Mouse (Mus musculus) midbrain, embryonic 16.5 days (tissue): Measurements from ENCODE around the gene Myt1l. TPM values are rescaled to one million over a fixed set of nuclear protein-coding genes. Genes with fewer than 3 reads are reported as not detected.
A peak's percentile ranks its signal among the peaks of the same experiment; 100 is the strongest.

Experiments
- ATAC-seq: fragments of 200-750 bp; cut with Nextera tagmentation; 2 replicates; pipeline ENCODE4 v1.8.0; 2017; ENCODE audit warnings: moderate TSS enrichment
- H3K27ac ChIP-seq: fragments of 300-500 bp; sonication (generic); 2 replicates; pipeline ENCODE4 v1.5.1; 2014; ENCODE audit warnings: mild to moderate bottlenecking, low read length, mixed read lengths
- H3K27me3 ChIP-seq: fragments of 300-500 bp; sonication (generic); 2 replicates; pipeline ENCODE4 v1.6.1; 2014; ENCODE audit warnings: low read depth, low read length, mixed read lengths; ENCODE audit not compliant: control insufficient read depth, insufficient read depth
- H3K36me3 ChIP-seq: fragments of 300-500 bp; sonication (generic); 2 replicates; pipeline ENCODE4 v1.6.1; 2014; ENCODE audit warnings: mild to moderate bottlenecking, low read length, moderate library complexity, mixed read lengths; ENCODE audit not compliant: control insufficient read depth, insufficient read depth
- H3K4me1 ChIP-seq: fragments of 300-500 bp; sonication (generic); 2 replicates; pipeline ENCODE4 v1.6.1; 2014; ENCODE audit warnings: mild to moderate bottlenecking, low read length, mixed read lengths; ENCODE audit not compliant: control insufficient read depth, insufficient read depth
- H3K4me2 ChIP-seq: fragments of 300-500 bp; sonication (generic); 2 replicates; pipeline ENCODE4 v1.6.1; 2014; ENCODE audit warnings: mild to moderate bottlenecking, low read length, mixed read lengths
- H3K4me3 ChIP-seq: fragments of 300-500 bp; sonication (generic); 2 replicates; pipeline ENCODE4 v1.5.1; 2014; ENCODE audit warnings: low read depth, mild to moderate bottlenecking, low read length, moderate library complexity, mixed read lengths
- H3K9ac ChIP-seq: fragments of 300-500 bp; sonication (generic); 2 replicates; pipeline ENCODE4 v1.6.1; 2014; ENCODE audit warnings: low read depth, low read length, mixed read lengths
- H3K9me3 ChIP-seq: fragments of 300-500 bp; sonication (generic); replicated peaks from 2 replicates; pipeline ENCODE4 v1.6.1; 2014; ENCODE audit warnings: mild to moderate bottlenecking, low read length, mixed read lengths; ENCODE audit not compliant: control insufficient read depth, poor library complexity, severe bottlenecking
- WGBS: fragments of 180-500 bp; shearing (Covaris S2); extraction: QIAGEN DNeasy Blood & Tissue Kit; methylation state at CpG from one replicate; pipeline ENCODE4 v1.1.7; 2014; 5-methylcytosine and 5-hydroxymethylcytosine counted together
- polyA plus RNA-seq: library from polyadenylated mRNA; unstranded; fragments of >200 nt; fragmentation: Nextera tagmentation; extraction: Ambion mirVana; gene quantifications from 2 replicates; pipeline ENCODE4 v1.2.1, GENCODE M21; 2015

Gene Myt1l
- polyA plus RNA-seq, 1 experiment from 2014 or later, result 304 TPM

GRCm38 (mm10) chr12:29655673-29656072 is 127.5 kb downstream of the Myt1l start:
- WGBS, result 53% methylated on average over 12 of the region's 12 CpGs
- no peaks in the 10 kb centered on the region; the same call in 1 of the 2 replicates for H3K36me3 ChIP-seq
- H3K27ac ChIP-seq, result peak overlapping the region; percentile 81
- peak overlapping the region; percentile 12; the same call in 1 of the 2 replicates for H3K9ac ChIP-seq
- H3K27me3 ChIP-seq, result no peaks in the 10 kb centered on the region
- H3K9me3 ChIP-seq, result no peaks in the 10 kb centered on the region
- H3K4me1 ChIP-seq, result peaks cover 49% of the 10 kb centered on the region
- H3K4me3 ChIP-seq, result no peak overlapping the region
- H3K4me2 ChIP-seq, result peak overlapping the region; percentile 8; the same call in 1 of the 2 replicates
- ATAC-seq, result peak; percentile 13; the same call in 1 of the 2 replicates

DNA sequence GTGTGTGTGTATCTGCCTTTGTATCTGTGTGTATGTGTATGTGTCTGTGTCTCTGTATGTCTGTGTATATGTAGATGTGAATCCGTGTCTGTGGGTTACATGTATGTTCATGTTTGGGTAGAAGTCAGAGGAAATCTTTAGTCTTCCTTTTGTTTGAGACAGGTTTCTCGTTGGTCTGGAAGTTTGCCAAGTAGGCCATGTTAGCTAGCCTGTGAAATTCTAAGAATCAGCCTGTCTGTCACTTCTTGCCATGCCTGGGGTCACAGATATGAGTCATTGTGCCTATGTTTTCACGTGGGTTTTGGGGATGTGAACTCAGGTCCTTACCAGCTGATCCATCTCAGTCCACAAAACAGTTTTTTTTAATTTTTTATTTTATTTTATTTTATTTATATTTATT is 128.9 kb downstream of the Myt1l start:
- ATAC-seq, result no peak
- H3K36me3 ChIP-seq, result no peaks in the 10 kb centered on the region; the same call in 1 of the 2 replicates
- WGBS, result 51% methylated on average over 3 of the region's 3 CpGs
- H3K27me3 ChIP-seq, result no peaks in the 10 kb centered on the region
- H3K9me3 ChIP-seq, result no peaks in the 10 kb centered on the region
- peak overlapping the region; percentile 61 for H3K27ac ChIP-seq
- H3K4me3 ChIP-seq, result no peak overlapping the region
- H3K4me1 ChIP-seq, result peaks cover 49% of the 10 kb centered on the region
- H3K9ac ChIP-seq, result no peak overlapping the region
- H3K4me2 ChIP-seq, result no peak overlapping the region

DNA sequence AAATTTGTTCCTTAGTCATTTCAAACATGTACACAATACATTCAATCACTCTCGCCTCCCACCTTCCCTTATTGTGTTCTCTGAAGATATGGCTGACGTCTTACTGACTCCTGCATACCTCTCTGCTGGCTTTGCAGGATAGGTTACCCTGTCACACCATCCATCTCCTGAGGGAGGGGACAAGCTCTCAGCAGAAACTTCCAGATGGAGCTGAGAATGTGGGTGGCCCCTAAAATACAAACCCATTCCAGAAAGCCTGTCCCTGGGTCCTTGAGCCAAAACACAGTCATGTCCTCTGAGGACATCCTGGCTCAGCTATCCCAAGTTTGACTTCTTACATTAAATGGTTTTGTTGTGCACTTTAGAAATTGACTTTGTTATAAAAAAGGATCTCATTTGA is 129.7 kb downstream of the Myt1l start:
- peaks cover 50% of the 10 kb centered on the region for H3K4me1 ChIP-seq
- no peaks in the 10 kb centered on the region for H3K36me3 ChIP-seq
- WGBS, result 70% methylated on average over 2 of the region's 2 CpGs
- no peak overlapping the region for H3K9ac ChIP-seq
- peak overlapping the region; percentile 61 for H3K27ac ChIP-seq
- no peaks in the 10 kb centered on the region for H3K9me3 ChIP-seq
- ATAC-seq, result no peak
- H3K4me3 ChIP-seq, result no peak overlapping the region
- H3K27me3 ChIP-seq, result no peaks in the 10 kb centered on the region
- no peak overlapping the region for H3K4me2 ChIP-seq

DNA sequence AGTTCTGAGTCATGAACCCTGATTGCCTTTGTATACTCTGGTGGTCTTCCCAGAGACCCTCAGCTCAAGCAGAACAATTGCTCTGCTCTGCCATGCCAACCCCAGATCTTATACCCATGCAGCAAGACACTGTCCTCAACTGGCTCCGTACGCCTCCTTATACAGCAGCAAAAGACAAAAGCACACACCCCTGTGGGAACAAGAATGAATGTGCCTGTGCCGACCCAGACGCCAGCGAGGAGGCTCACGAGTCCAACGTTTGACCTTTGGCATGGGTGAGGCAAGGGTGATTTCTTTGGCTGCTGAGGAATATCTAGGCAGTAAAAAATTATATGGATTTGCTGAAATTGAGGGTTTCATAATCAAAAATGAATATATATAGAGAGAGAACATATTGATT is 143.8 kb downstream of the Myt1l start:
- no peak overlapping the region for H3K4me3 ChIP-seq
- H3K27ac ChIP-seq, result no peak overlapping the region
- H3K4me1 ChIP-seq, result peaks cover 11% of the 10 kb centered on the region; the same call in 1 of the 2 replicates

GRCm38 (mm10) chr12:29675594-29676362 is 147.6 kb downstream of the Myt1l start:
- WGBS, result 39% methylated on average over 14 of the region's 14 CpGs
- H3K4me3 ChIP-seq, result no peak overlapping the region
- no peak overlapping the region for H3K4me2 ChIP-seq
- peaks cover 13% of the 10 kb centered on the region; the same call in 1 of the 2 replicates for H3K4me1 ChIP-seq
- no peaks in the 10 kb centered on the region for H3K9me3 ChIP-seq
- no peaks in the 10 kb centered on the region for H3K27me3 ChIP-seq
- peak overlapping the region; percentile 24; the same call in 1 of the 2 replicates for H3K9ac ChIP-seq
- ATAC-seq, result peak; percentile 68
- H3K27ac ChIP-seq, result peak overlapping the region; percentile 48; the same call in 1 of the 2 replicates
- no peaks in the 10 kb centered on the region for H3K36me3 ChIP-seq

More for the DNA sequence above, 143.8 kb downstream of the Myt1l start:
- WGBS, result 88% methylated on average over 7 of the region's 7 CpGs
- H3K4me2 ChIP-seq, result no peak overlapping the region
- H3K36me3 ChIP-seq, result no peaks in the 10 kb centered on the region
- no peak for ATAC-seq
- H3K27me3 ChIP-seq, result no peaks in the 10 kb centered on the region
- no peak overlapping the region for H3K9ac ChIP-seq
- H3K9me3 ChIP-seq, result no peaks in the 10 kb centered on the region

- Histone ChIP-seq H3K9ac (no peak overlapping the region), H3K27me3 (no peaks in the 10 kb centered on the region), H3K4me1 (peaks cover 13% of the 10 kb centered on the region), H3K36me3 (no peaks in the 10 kb centered on the region), H3K27ac (no peak overlapping the region), H3K4me3 (no peak overlapping the region), H3K9me3 (no peaks in the 10 kb centered on the region), H3K4me2 (no peak overlapping the region)
- 88% methylated on average over 8 of the region's 8 CpGs for WGBS
- no peak for ATAC-seq
Measured at GRCm38 (mm10) chr12:29682384-29682783, 154.2 kb downstream of the Myt1l start.

GRCm38 (mm10) chr12:29682946-29683345 is 154.8 kb downstream of the Myt1l start:
- 88% methylated on average over 8 of the region's 8 CpGs for WGBS
- no peak overlapping the region for H3K4me3 ChIP-seq
- peaks cover 13% of the 10 kb centered on the region for H3K4me1 ChIP-seq
- no peaks in the 10 kb centered on the region for H3K36me3 ChIP-seq
- no peak overlapping the region for H3K4me2 ChIP-seq
- ATAC-seq, result no peak
- no peak overlapping the region for H3K27ac ChIP-seq
- H3K27me3 ChIP-seq, result no peaks in the 10 kb centered on the region
- H3K9me3 ChIP-seq, result no peaks in the 10 kb centered on the region
- no peak overlapping the region for H3K9ac ChIP-seq

DNA sequence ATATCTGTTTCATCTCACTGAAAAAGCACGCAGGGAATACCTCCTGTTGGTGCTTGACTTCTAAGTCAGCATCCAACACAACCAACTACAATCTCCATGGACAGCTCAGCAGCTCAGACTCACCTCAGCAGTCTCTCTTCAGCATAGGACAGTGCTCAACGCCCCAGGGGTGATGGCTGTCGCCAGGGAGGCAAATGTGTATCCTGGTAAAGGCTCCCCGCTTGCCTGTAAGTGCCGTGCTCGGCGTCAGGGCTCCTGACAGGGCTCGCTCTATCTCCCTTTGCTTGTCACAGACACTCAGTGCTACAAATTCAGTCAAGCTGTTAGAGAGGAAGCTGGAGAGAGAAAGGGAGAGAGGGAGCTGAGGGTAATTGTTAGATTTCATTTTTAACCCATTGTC is 158.1 kb downstream of the Myt1l start:
- H3K27me3 ChIP-seq, result no peaks in the 10 kb centered on the region
- peak overlapping the region; percentile 67 for H3K27ac ChIP-seq
- peaks cover 15% of the 10 kb centered on the region for H3K4me1 ChIP-seq
- no peak for ATAC-seq
- no peak overlapping the region for H3K4me3 ChIP-seq
- peak overlapping the region; percentile 40; the same call in 1 of the 2 replicates for H3K9ac ChIP-seq
- WGBS, result 60% methylated on average over 8 of the region's 8 CpGs
- H3K36me3 ChIP-seq, result no peaks in the 10 kb centered on the region
- H3K9me3 ChIP-seq, result no peaks in the 10 kb centered on the region
- H3K4me2 ChIP-seq, result no peak overlapping the region

DNA sequence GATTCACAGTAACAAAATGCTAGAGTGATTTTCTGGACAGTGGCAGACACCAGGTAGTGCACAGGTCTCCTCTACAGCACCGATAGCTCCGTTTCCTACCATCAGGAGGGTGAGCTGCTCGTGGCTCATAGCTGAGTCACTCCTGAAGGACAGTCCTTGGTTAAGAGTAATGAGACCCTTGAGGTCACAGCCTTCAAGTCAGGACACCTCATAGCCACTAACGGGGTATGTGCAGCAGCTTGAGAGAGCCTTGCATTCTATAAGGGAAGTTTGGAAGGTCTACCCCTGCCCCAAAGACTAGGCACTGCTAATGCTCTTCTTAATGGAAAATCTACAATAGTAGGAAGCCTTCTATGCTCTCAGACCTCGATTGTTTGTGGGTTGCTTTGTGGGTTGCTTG is 163.4 kb downstream of the Myt1l start:
- H3K9ac ChIP-seq, result no peak overlapping the region
- peak overlapping the region; percentile 62 for H3K27ac ChIP-seq
- ATAC-seq, result no peak
- no peaks in the 10 kb centered on the region for H3K27me3 ChIP-seq
- peaks cover 35% of the 10 kb centered on the region for H3K4me1 ChIP-seq
- no peak overlapping the region for H3K4me2 ChIP-seq
- H3K9me3 ChIP-seq, result no peaks in the 10 kb centered on the region
- no peaks in the 10 kb centered on the region for H3K36me3 ChIP-seq
- 80% methylated on average over 5 of the region's 5 CpGs for WGBS
- H3K4me3 ChIP-seq, result no peak overlapping the region
